Mouse (Mus musculus) bone marrow macrophage, adult 2 months (primary cell): ENCODE results near the gene Cxcl13.

Experiments
- CTCF ChIP-seq: IDR thresholded peaks from 2 replicates; pipeline ENCODE4 v1.5.1; 2012; ENCODE audit warnings: low read depth, mild to moderate bottlenecking, low read length, moderate library complexity
- POLR2A ChIP-seq: IDR thresholded peaks from 2 replicates; pipeline ENCODE4 v1.6.1; 2012; ENCODE audit warnings: mild to moderate bottlenecking, low read depth, low read length, borderline replicate concordance

- TF ChIP-seq POLR2A (no peak), CTCF (no peak)
Measured at GRCm38 (mm10) chr5:96008274-96008842, 51.6 kb downstream of the Cxcl13 start.
